Mouse (Mus musculus) spleen, postnatal 10 days (tissue): ENCODE results near the gene Phka2.

ENCODE experiments used
- DNase-seq, 2 experiments: peaks; one replicate each; pipeline ENCODE4 v3.0.0; 2021 to 2022; ENCODE audit warnings: low spot score in 2 of 2

Gene Phka2

GRCm38 (mm10) chrX:160598562-160599458 lies 96.8 kb downstream of the Phka2 start:
- no peak for DNase-seq

- no peak for DNase-seq
Observed at GRCm38 (mm10) chrX:160601053-160601452, 99.1 kb downstream of the Phka2 start.

GRCm38 (mm10) chrX:160602770-160603169 lies 100.8 kb downstream of the Phka2 start:
- no peak for DNase-seq

- DNase-seq = no peak
Observed at GRCm38 (mm10) chrX:160603316-160603715, 101.3 kb downstream of the Phka2 start.

- DNase-seq = no peak
Observed at GRCm38 (mm10) chrX:160603981-160604541, 102.1 kb downstream of the Phka2 start.

GRCm38 (mm10) chrX:160609849-160610248 lies 107.9 kb downstream of the Phka2 start:
- DNase-seq = peak in 1 of 2 experiments; percentile 53

- no peak for DNase-seq
Observed at GRCm38 (mm10) chrX:160610482-160610881, 108.5 kb downstream of the Phka2 start.

- DNase-seq = no peak
Observed at GRCm38 (mm10) chrX:160610882-160611644, 109.1 kb downstream of the Phka2 start.
